Mouse (Mus musculus): Measurements from ENCODE around the gene Dcaf17. TPM values are rescaled to one million over a fixed set of nuclear protein-coding genes. Genes with fewer than 3 reads are reported as not detected.

The Dcaf17 gene
- total RNA-seq, 2 experiments from 2014 or later: 11.0 to 12.1 TPM

Other genes with a start within 250 kb of the Dcaf17 start
- gene Tlk1, start 229.6 kb upstream of the Dcaf17 start, total RNA-seq (2021): 100 to 1,000 TPM in 1 of 2 experiments, 10 to 100 TPM in 1; 93.3 to 101 TPM
- gene Mettl8, start 255 bp downstream of the Dcaf17 start, total RNA-seq (2021): 10 to 100 TPM; 12.5 to 12.7 TPM
- gene Cybrd1, start 62.6 kb downstream of the Dcaf17 start, total RNA-seq (2021): 1 to 10 TPM; 2.9 to 3.5 TPM
- 100 to 1,000 TPM; 137 to 146 TPM for gene Dync1i2, start 156.4 kb downstream of the Dcaf17 start, total RNA-seq (2021)

Data from left cerebral cortex, postnatal 14 days (tissue).